Mouse (Mus musculus): ENCODE data around the gene Mlf2. TPM values are rescaled to one million over a fixed set of nuclear protein-coding genes. Genes with fewer than 3 reads are reported as not detected.

Mlf2 gene
- polyA plus RNA-seq, 1 experiment from 2014 or later, result 357 TPM

GRCm38 (mm10) chr6:124919695-124920317 lies 11.4 kb upstream of the Mlf2 start, which contains the start of gene Ptms:
Ptms (minus strand) TSS chr6:124920103.
- H3K9me3 ChIP-seq (replicated peaks), result no peaks in the 10 kb centered on the region
- H3K9ac ChIP-seq, result peak within 1 kb of the TSS; percentile 60; the same call in 1 of the 2 replicates
- H3K4me2 ChIP-seq, result peak within 1 kb of the TSS; percentile 96
- WGBS, result under 1% methylated on average over 13 of the region's 13 CpGs
- peak within 1 kb of the TSS; percentile 34 for H3K4me3 ChIP-seq
- ATAC-seq (ENCODE audit: insufficient number of reproducible peaks, low FRiP score), result peak; percentile 83
- peak within 1 kb of the TSS; percentile 100 for H3K27ac ChIP-seq (ENCODE audit: poor library complexity, severe bottlenecking)
- no peaks in the 10 kb centered on the region for H3K27me3 ChIP-seq (replicated peaks)
- peaks cover 45% of the 10 kb centered on the region for H3K4me1 ChIP-seq (replicated peaks)
- H3K36me3 ChIP-seq, result peaks cover under 1% of the 10 kb centered on the region; the same call in 1 of the 2 replicates

DNA sequence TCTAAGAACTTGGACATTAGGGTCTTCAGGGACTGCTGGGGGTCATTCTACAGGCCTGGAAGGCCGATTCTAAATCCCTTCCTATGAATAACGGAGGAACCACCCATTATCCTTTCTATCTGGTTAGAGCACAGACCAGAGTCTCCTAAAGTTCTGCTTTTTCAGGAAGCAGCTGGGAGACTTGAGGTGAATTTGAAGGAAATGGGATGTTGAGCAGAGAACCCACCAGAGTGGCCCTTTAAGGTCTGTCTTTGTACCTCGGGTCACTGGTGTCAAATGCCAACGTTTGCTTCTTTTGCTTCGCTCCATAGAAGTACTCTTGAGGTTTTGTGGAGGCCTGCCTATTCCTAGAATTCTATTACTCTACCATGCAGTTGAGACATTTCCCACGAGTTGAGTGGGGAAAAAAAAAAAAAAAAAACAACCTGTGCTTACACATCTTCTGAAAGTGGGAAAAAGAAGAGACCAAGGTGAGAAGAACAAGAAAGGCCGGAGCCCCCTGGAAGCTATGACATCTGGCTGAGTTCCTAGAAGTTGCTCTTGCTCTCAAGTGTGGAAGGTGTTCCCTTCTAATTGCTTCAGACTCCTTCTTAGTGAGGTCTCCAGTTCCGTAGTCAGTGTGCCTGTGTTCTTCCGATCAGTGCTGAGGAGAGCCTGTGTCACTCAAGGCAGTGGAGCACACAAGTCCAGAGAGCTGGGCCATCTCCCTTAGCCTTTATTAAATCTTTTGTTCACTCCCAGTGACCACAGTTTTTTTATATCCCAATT lies 10.7 kb upstream of the Mlf2 start:
- no peaks in the 10 kb centered on the region for H3K9me3 ChIP-seq (replicated peaks)
- H3K4me2 ChIP-seq, result peak overlapping the region; percentile 96
- WGBS, result 31% methylated on average over 9 of the region's 9 CpGs
- H3K4me1 ChIP-seq (replicated peaks), result peaks cover 43% of the 10 kb centered on the region
- no peaks in the 10 kb centered on the region for H3K36me3 ChIP-seq
- peak overlapping the region; percentile 34; the same call in 1 of the 2 replicates for H3K4me3 ChIP-seq
- ATAC-seq (ENCODE audit: insufficient number of reproducible peaks, low FRiP score), result no peak
- peak overlapping the region; percentile 60; the same call in 1 of the 2 replicates for H3K9ac ChIP-seq
- H3K27ac ChIP-seq (ENCODE audit: poor library complexity, severe bottlenecking), result peak overlapping the region; percentile 100
- no peaks in the 10 kb centered on the region for H3K27me3 ChIP-seq (replicated peaks)

DNA sequence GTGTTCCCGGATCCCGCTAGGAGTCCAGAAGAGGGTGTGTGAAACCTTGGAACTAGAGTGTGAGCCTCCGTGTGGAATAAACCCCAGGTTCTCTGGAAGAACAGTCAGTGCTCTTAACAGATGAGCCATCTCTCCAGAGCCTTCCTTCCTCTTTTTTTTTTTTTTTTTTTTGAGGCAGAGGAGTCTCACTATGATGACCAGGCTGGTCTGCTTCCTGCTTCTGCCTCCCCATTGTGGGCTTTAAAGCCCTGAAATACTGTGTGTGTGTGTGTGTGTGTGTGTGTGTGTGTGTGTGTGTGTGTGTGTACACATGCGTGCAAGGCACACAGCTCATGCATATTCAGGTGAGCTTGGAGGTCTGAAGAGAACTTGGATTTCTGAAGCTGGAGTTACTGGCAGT lies 9.6 kb upstream of the Mlf2 start:
- no peak overlapping the region for H3K9ac ChIP-seq
- 68% methylated on average over 4 of the region's 4 CpGs for WGBS
- peaks cover 42% of the 10 kb centered on the region for H3K4me1 ChIP-seq (replicated peaks)
- no peaks in the 10 kb centered on the region for H3K27me3 ChIP-seq (replicated peaks)
- H3K36me3 ChIP-seq, result no peaks in the 10 kb centered on the region
- H3K4me2 ChIP-seq, result no peak overlapping the region
- no peaks in the 10 kb centered on the region for H3K9me3 ChIP-seq (replicated peaks)
- no peak overlapping the region for H3K4me3 ChIP-seq
- H3K27ac ChIP-seq (ENCODE audit: poor library complexity, severe bottlenecking), result peak overlapping the region; percentile 100; the same call in 1 of the 2 replicates
- no peak for ATAC-seq (ENCODE audit: insufficient number of reproducible peaks, low FRiP score)

DNA sequence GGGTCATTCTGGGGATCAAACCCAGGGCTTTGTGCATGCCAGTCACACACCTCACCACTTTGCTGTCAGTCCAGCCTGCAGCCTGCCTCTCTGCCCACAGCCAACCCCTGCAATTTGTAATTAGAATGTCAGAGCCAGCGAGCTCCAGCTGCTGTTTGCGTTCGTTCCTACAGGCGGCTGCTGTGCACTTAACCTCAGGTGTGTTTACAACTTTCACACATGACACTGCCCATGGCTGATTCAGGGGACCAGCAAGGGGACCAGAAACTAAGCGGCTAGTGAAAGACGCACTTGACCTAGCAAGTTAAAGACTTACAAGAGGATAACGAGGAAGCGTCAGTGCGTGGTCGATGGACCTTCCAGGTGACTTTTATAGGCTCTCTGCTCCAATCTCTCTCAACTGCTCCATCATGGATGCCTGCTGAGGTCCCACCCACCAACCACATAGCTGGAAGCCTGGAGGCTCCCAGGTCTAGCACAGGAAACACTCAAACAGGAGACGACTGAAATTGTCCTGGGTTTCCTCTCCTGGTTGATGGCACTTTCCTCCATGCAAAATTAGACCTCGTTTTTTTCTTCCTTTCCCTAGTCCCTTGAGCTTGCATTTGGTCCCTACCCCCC lies 5.9 kb upstream of the Mlf2 start:
- peaks cover 27% of the 10 kb centered on the region for H3K4me1 ChIP-seq (replicated peaks)
- ATAC-seq (ENCODE audit: insufficient number of reproducible peaks, low FRiP score), result no peak
- H3K9me3 ChIP-seq (replicated peaks), result no peaks in the 10 kb centered on the region
- peak overlapping the region; percentile 41 for H3K4me2 ChIP-seq
- WGBS, result 33% methylated on average over 12 of the region's 12 CpGs
- H3K27ac ChIP-seq (ENCODE audit: poor library complexity, severe bottlenecking), result peak overlapping the region; percentile 89
- 0 out of 2 replicates have a peak overlapping the region, but pooled peaks have one; percentile 6 for H3K4me3 ChIP-seq
- 0 out of 2 replicates have a peak overlapping the region, but pooled peaks have one; percentile 32 for H3K9ac ChIP-seq
- H3K36me3 ChIP-seq, result no peaks in the 10 kb centered on the region
- no peaks in the 10 kb centered on the region for H3K27me3 ChIP-seq (replicated peaks)

GRCm38 (mm10) chr6:124925941-124926340 lies 5.2 kb upstream of the Mlf2 start:
- H3K9me3 ChIP-seq (replicated peaks), result no peaks in the 10 kb centered on the region
- peak overlapping the region; percentile 89 for H3K27ac ChIP-seq (ENCODE audit: poor library complexity, severe bottlenecking)
- H3K36me3 ChIP-seq, result no peaks in the 10 kb centered on the region
- peak overlapping the region; percentile 41 for H3K4me2 ChIP-seq
- peaks cover 24% of the 10 kb centered on the region for H3K4me1 ChIP-seq (replicated peaks)
- H3K4me3 ChIP-seq, result 0 out of 2 replicates have a peak overlapping the region, but pooled peaks have one; percentile 6
- H3K27me3 ChIP-seq (replicated peaks), result no peaks in the 10 kb centered on the region
- H3K9ac ChIP-seq, result 0 out of 2 replicates have a peak overlapping the region, but pooled peaks have one; percentile 32
- peak; percentile 41; the same call in 1 of the 2 replicates for ATAC-seq (ENCODE audit: insufficient number of reproducible peaks, low FRiP score)
- WGBS, result 19% methylated on average over 5 of the region's 5 CpGs

- H3K36me3 ChIP-seq, result peaks cover 26% of the 10 kb centered on the region
- no peaks in the 10 kb centered on the region for H3K9me3 ChIP-seq (replicated peaks)
- no peaks in the 10 kb centered on the region for H3K27me3 ChIP-seq (replicated peaks)
- ATAC-seq (ENCODE audit: insufficient number of reproducible peaks, low FRiP score), result no peak
- H3K4me1 ChIP-seq (replicated peaks), result peaks cover 29% of the 10 kb centered on the region
- H3K27ac ChIP-seq (ENCODE audit: poor library complexity, severe bottlenecking), result peak overlapping the region; percentile 98
- H3K4me3 ChIP-seq, result peak overlapping the region; percentile 97
- H3K4me2 ChIP-seq, result peak overlapping the region; percentile 93
- 59% methylated on average over 1 of the region's 1 CpGs for WGBS
- H3K9ac ChIP-seq, result peak overlapping the region; percentile 63; the same call in 1 of the 2 replicates
Measured at GRCm38 (mm10) chr6:124930231-124930630, 955 bp upstream of the Mlf2 start.

DNA sequence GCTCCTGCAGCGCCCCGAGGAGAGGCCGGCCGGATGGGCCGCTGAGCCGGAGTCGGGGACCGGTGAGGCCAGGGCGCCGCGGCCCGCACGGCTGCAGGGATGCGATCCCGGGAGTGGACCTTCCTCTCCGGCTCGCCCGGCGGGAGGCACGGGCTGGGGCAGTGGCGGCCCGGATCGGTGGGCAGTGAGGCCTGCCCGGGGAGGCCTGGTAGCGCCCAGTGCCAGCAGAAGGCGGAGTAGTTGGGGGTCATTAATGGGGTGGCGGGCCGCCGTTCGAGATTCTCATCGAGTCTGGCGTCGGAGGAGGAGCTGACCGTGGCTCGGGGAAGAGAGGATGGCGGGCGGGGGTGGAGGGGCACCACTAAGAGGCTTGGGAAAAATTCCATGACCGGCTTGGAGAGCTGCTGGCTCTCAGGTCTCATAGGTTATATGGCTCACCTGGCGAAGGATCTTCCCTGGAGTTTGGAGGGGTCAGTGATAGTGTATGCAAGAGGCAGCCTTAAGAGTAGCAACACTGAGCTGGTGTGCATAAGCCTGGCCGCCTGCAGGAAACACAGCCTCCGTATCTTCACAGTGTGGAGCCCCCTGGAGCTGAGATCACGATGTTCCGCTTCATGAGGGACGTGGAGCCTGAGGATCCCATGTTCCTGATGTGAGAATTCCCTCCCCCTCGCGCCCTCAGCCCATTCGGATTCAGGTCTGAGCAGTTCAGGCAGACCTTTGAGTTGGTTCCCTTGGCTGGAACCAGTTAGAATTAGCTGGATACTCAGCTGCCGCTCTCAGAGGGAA lies 533 bp downstream of the Mlf2 start:
- ATAC-seq (ENCODE audit: insufficient number of reproducible peaks, low FRiP score), result peak; percentile 16; the same call in 1 of the 2 replicates
- Histone ChIP-seq H3K27me3 (replicated peaks) (no peaks in the 10 kb centered on the region), H3K36me3 (peaks cover 40% of the 10 kb centered on the region), H3K4me1 (replicated peaks) (peaks cover 17% of the 10 kb centered on the region), H3K9ac (peak overlapping the region; percentile 99), H3K4me3 (peak overlapping the region; percentile 97), H3K27ac (ENCODE audit: poor library complexity, severe bottlenecking) (peak overlapping the region; percentile 98), H3K4me2 (peak overlapping the region; percentile 93), H3K9me3 (replicated peaks) (no peaks in the 10 kb centered on the region)
- WGBS, result 1% methylated on average over 48 of the region's 48 CpGs

DNA sequence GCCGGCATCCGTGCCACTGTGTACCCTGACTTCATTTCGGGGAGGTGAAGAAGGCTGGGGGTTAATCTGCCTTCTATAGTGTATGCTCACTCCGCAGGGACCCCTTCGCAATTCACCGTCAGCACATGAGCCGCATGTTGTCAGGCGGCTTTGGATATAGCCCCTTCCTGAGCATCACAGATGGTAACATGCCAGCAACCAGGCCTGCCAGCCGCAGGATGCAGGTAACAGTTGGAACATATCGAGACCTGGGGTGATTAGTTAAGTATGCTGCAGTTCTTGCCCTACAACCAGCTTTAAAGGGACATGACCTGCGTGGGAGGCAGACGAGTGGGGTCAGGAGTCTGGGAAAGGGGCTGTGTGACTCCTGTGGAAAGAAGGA lies 1.1 kb downstream of the Mlf2 start:
- peaks cover 17% of the 10 kb centered on the region for H3K4me1 ChIP-seq (replicated peaks)
- peaks cover 44% of the 10 kb centered on the region for H3K36me3 ChIP-seq
- H3K27ac ChIP-seq (ENCODE audit: poor library complexity, severe bottlenecking), result peak overlapping the region; percentile 98
- WGBS, result 47% methylated on average over 12 of the region's 12 CpGs
- no peaks in the 10 kb centered on the region for H3K9me3 ChIP-seq (replicated peaks)
- peak overlapping the region; percentile 97 for H3K4me3 ChIP-seq
- H3K4me2 ChIP-seq, result peak overlapping the region; percentile 93
- H3K9ac ChIP-seq, result peak overlapping the region; percentile 99
- no peak for ATAC-seq (ENCODE audit: insufficient number of reproducible peaks, low FRiP score)
- H3K27me3 ChIP-seq (replicated peaks), result no peaks in the 10 kb centered on the region

- Histone ChIP-seq H3K9ac (no peak overlapping the region), H3K4me1 (replicated peaks) (peaks cover 17% of the 10 kb centered on the region), H3K4me3 (0 out of 2 replicates have a peak overlapping the region, but pooled peaks have one; percentile 97), H3K9me3 (replicated peaks) (no peaks in the 10 kb centered on the region), H3K27ac (ENCODE audit: poor library complexity, severe bottlenecking) (no peak overlapping the region), H3K4me2 (no peak overlapping the region), H3K27me3 (replicated peaks) (no peaks in the 10 kb centered on the region), H3K36me3 (peaks cover 52% of the 10 kb centered on the region)
- 90% methylated on average over 3 of the region's 3 CpGs for WGBS
- no peak for ATAC-seq (ENCODE audit: insufficient number of reproducible peaks, low FRiP score)
Measured at GRCm38 (mm10) chr6:124933127-124933526, 1.9 kb downstream of the Mlf2 start.

- ATAC-seq (ENCODE audit: insufficient number of reproducible peaks, low FRiP score), result no peak
- Histone ChIP-seq H3K4me3 (no peak overlapping the region), H3K9ac (no peak overlapping the region), H3K4me1 (replicated peaks) (peaks cover 17% of the 10 kb centered on the region), H3K4me2 (no peak overlapping the region), H3K36me3 (peaks cover 63% of the 10 kb centered on the region), H3K27ac (ENCODE audit: poor library complexity, severe bottlenecking) (no peak overlapping the region), H3K27me3 (replicated peaks) (no peaks in the 10 kb centered on the region), H3K9me3 (replicated peaks) (no peaks in the 10 kb centered on the region)
- WGBS, result 96% methylated on average over 7 of the region's 7 CpGs
Measured at GRCm38 (mm10) chr6:124934670-124935069, 3.5 kb downstream of the Mlf2 start.

Measured in heart, embryonic 12.5 days (tissue).